Mouse (Mus musculus): ENCODE data around the gene Spata32.

DNA sequence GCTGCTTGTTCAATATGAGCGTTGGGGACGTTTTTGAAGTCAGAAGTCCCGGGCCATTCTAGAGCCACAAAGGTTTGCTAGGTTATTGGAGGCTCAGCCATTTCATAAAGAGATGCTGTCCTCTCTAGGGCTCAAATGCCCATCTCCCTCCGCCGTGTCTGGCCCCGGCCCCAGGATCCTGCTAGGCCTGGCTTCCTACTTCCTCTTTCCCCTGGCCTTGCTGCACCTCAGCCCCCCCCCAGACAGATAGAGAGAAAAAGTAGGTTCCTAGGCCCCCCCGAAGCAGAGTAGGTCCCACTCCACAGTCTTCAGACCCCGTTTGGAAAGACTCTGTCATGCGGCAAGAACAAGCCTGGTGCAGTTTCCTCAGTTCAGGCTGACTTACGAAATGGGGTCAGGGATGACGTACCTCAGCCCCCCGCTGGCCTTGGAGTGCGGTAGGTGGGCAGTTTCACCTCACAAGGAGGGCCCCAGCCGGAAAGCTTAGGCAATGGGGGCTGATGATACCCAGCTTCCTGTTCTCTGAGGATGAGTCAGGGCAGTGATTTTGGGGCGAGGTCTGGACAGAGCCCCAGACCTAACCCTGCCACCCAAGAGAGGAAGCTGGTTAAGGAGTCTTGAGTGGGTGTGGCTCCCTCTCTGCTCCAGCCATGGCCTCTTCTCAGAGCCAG, 40.3 kb downstream of the Spata32 start:
- TF ChIP-seq CTCF (IDR thresholded peaks at IDR 0.05; ENCODE audit: insufficient read depth, low read length), result no peak
- TF ChIP-seq POLR2A (IDR thresholded peaks at IDR 0.05; ENCODE audit: borderline replicate concordance, extremely low read depth, low read depth, low read length), result no peak

Measured in lung, adult 2 months (tissue).